Mouse (Mus musculus) lung, postnatal 0 days (tissue): ENCODE results near the gene Prkce. TPM values are rescaled to one million over a fixed set of nuclear protein-coding genes. Genes with fewer than 3 reads are reported as not detected.

Experiments
- ATAC-seq: fragments of 200-750 bp; cut with Nextera tagmentation; 2 replicates; pipeline ENCODE4 v1.8.0; 2017; ENCODE audit warnings: moderate library complexity
- DNase-seq: peaks from one replicate; pipeline ENCODE4 v3.0.0-alpha.2; 2016; ENCODE audit warnings: low spot score
- H3K27ac ChIP-seq: fragments of 300-500 bp; sonication (generic); 2 replicates; pipeline ENCODE4 v1.5.1; 2014; ENCODE audit warnings: antibody characterized with exemption, mild to moderate bottlenecking, low read length, mixed read lengths
- H3K27me3 ChIP-seq: fragments of 300-500 bp; sonication (generic); replicated peaks from 2 replicates; pipeline ENCODE4 v1.6.1; 2014; ENCODE audit warnings: low read length, mixed read lengths; ENCODE audit not compliant: insufficient read depth
- H3K36me3 ChIP-seq: fragments of 300-500 bp; sonication (generic); 2 replicates; pipeline ENCODE4 v1.6.1; 2014; ENCODE audit warnings: low read length, mixed read lengths; ENCODE audit not compliant: insufficient read depth
- H3K4me1 ChIP-seq: fragments of 300-500 bp; sonication (generic); 2 replicates; pipeline ENCODE4 v1.6.1; 2014; ENCODE audit warnings: antibody characterized with exemption, low read depth, low read length, mixed read lengths; ENCODE audit not compliant: insufficient read depth
- H3K4me2 ChIP-seq: fragments of 300-500 bp; sonication (generic); replicated peaks from 2 replicates; pipeline ENCODE4 v1.6.1; 2014; ENCODE audit warnings: low read depth, mild to moderate bottlenecking, low read length, moderate library complexity, mixed read lengths
- H3K4me3 ChIP-seq: fragments of 300-500 bp; sonication (generic); 2 replicates; pipeline ENCODE4 v1.5.1; 2014; ENCODE audit warnings: low read depth, low read length
- H3K9ac ChIP-seq: fragments of 300-500 bp; sonication (generic); replicated peaks from 2 replicates; pipeline ENCODE4 v1.6.1; 2014; ENCODE audit warnings: low read depth, mild to moderate bottlenecking
- H3K9me3 ChIP-seq: fragments of 300-500 bp; sonication (generic); 2 replicates; pipeline ENCODE4 v1.6.1; 2016; ENCODE audit warnings: low read length, mixed read lengths
- CTCF ChIP-seq: IDR thresholded peaks from 2 replicates; pipeline ENCODE4 v1.5.1; 2016; ENCODE audit warnings: antibody characterized with exemption, mild to moderate bottlenecking
- EP300 ChIP-seq: IDR thresholded peaks from 2 replicates; pipeline ENCODE4 v1.6.1; 2016; ENCODE audit warnings: antibody characterized with exemption, mild to moderate bottlenecking, control low read depth
- WGBS: fragments of 180-500 bp; shearing (Covaris S2); extraction: QIAGEN DNeasy Blood & Tissue Kit; methylation state at CpG from one replicate; pipeline ENCODE4 v1.1.7; 2014; 5-methylcytosine and 5-hydroxymethylcytosine counted together
- polyA plus RNA-seq: library from polyadenylated mRNA; unstranded; fragments of >200 nt; fragmentation: Nextera tagmentation; extraction: Ambion mirVana; gene quantifications from 2 replicates; pipeline ENCODE4 v1.2.1, GENCODE M21; 2015

Gene Prkce
- polyA plus RNA-seq, 1 experiment from 2014 or later = 10.6 TPM

- no peak overlapping the region for H3K4me3 ChIP-seq
- DNase-seq = no peak
- no peak overlapping the region for H3K27ac ChIP-seq
- no peak overlapping the region for H3K9ac ChIP-seq
- WGBS = 73% methylated on average over 4 of the region's 4 CpGs
- H3K4me1 ChIP-seq = no peaks in the 10 kb centered on the region
- no peak for ATAC-seq
- H3K9me3 ChIP-seq = no peaks in the 10 kb centered on the region
- H3K27me3 ChIP-seq = no peaks in the 10 kb centered on the region
- no peaks in the 10 kb centered on the region for H3K36me3 ChIP-seq
- TF ChIP-seq CTCF (no peak), EP300 (no peak)
- H3K4me2 ChIP-seq = no peak overlapping the region
Measured at GRCm38 (mm10) chr17:86685263-86685662, 517.7 kb downstream of the Prkce start.

GRCm38 (mm10) chr17:86687021-86687420, 519.4 kb downstream of the Prkce start:
- WGBS = 67% methylated on average over 3 of the region's 3 CpGs

GRCm38 (mm10) chr17:86690871-86691390, 523.3 kb downstream of the Prkce start:
- no peak overlapping the region for H3K9ac ChIP-seq
- DNase-seq = no peak
- H3K4me3 ChIP-seq = no peak overlapping the region
- H3K27ac ChIP-seq = no peak overlapping the region
- H3K27me3 ChIP-seq = no peaks in the 10 kb centered on the region
- no peaks in the 10 kb centered on the region for H3K36me3 ChIP-seq
- H3K4me2 ChIP-seq = no peak overlapping the region
- H3K4me1 ChIP-seq = no peaks in the 10 kb centered on the region
- no peak for ATAC-seq
- no peak for TF ChIP-seq EP300
- no peak for TF ChIP-seq CTCF
- WGBS = 83% methylated on average over 2 of the region's 2 CpGs
- H3K9me3 ChIP-seq = no peaks in the 10 kb centered on the region

More at GRCm38 (mm10) chr17:86687021-86687420, 519.4 kb downstream of the Prkce start:
- H3K4me1 ChIP-seq = no peaks in the 10 kb centered on the region
- DNase-seq (no peak), ATAC-seq (no peak)
- H3K36me3 ChIP-seq = no peaks in the 10 kb centered on the region
- H3K27ac ChIP-seq = no peak overlapping the region
- no peak overlapping the region for H3K4me3 ChIP-seq
- no peak overlapping the region for H3K9ac ChIP-seq
- no peaks in the 10 kb centered on the region for H3K27me3 ChIP-seq
- H3K4me2 ChIP-seq = no peak overlapping the region
- no peaks in the 10 kb centered on the region for H3K9me3 ChIP-seq
- no peak for TF ChIP-seq CTCF
- no peak for TF ChIP-seq EP300

GRCm38 (mm10) chr17:86697751-86698150, 530.2 kb downstream of the Prkce start:
- ATAC-seq (no peak), DNase-seq (no peak)
- Histone ChIP-seq H3K9ac (no peak overlapping the region), H3K36me3 (no peaks in the 10 kb centered on the region), H3K4me2 (no peak overlapping the region), H3K9me3 (no peaks in the 10 kb centered on the region), H3K4me3 (no peak overlapping the region), H3K4me1 (no peaks in the 10 kb centered on the region), H3K27me3 (no peaks in the 10 kb centered on the region), H3K27ac (no peak overlapping the region)
- TF ChIP-seq CTCF (no peak), EP300 (no peak)
- WGBS = 80% methylated on average over 2 of the region's 2 CpGs

GRCm38 (mm10) chr17:86703336-86703735, 535.8 kb downstream of the Prkce start:
- Histone ChIP-seq H3K27me3 (no peaks in the 10 kb centered on the region), H3K36me3 (no peaks in the 10 kb centered on the region), H3K9ac (no peak overlapping the region), H3K27ac (no peak overlapping the region), H3K4me1 (no peaks in the 10 kb centered on the region), H3K4me2 (no peak overlapping the region), H3K9me3 (no peaks in the 10 kb centered on the region), H3K4me3 (no peak overlapping the region)
- WGBS = 77% methylated on average over 4 of the region's 4 CpGs
- DNase-seq = no peak
- ATAC-seq = no peak
- no peak for TF ChIP-seq EP300
- no peak for TF ChIP-seq CTCF

GRCm38 (mm10) chr17:86705236-86705635, 537.7 kb downstream of the Prkce start:
- Histone ChIP-seq H3K4me1 (no peaks in the 10 kb centered on the region), H3K4me2 (no peak overlapping the region), H3K9me3 (no peaks in the 10 kb centered on the region), H3K27me3 (no peaks in the 10 kb centered on the region), H3K9ac (no peak overlapping the region), H3K4me3 (no peak overlapping the region), H3K36me3 (no peaks in the 10 kb centered on the region), H3K27ac (no peak overlapping the region)
- DNase-seq (no peak), ATAC-seq (no peak)
- WGBS = 61% methylated on average over 3 of the region's 3 CpGs
- TF ChIP-seq CTCF = no peak
- no peak for TF ChIP-seq EP300

GRCm38 (mm10) chr17:86706467-86706866, 538.9 kb downstream of the Prkce start:
- Histone ChIP-seq H3K9me3 (no peaks in the 10 kb centered on the region), H3K27ac (no peak overlapping the region), H3K4me3 (no peak overlapping the region), H3K4me2 (no peak overlapping the region), H3K9ac (no peak overlapping the region), H3K36me3 (no peaks in the 10 kb centered on the region), H3K4me1 (no peaks in the 10 kb centered on the region), H3K27me3 (no peaks in the 10 kb centered on the region)
- DNase-seq (no peak), ATAC-seq (no peak)
- TF ChIP-seq CTCF (no peak), EP300 (no peak)
- WGBS = 63% methylated on average over 1 of the region's 1 CpGs

Other genes starting within 250 kb of the Prkce start
- gene Srbd1, start 22.6 kb upstream of the Prkce start, polyA plus RNA-seq = 4.0 and 6.4 TPM in 2 replicates